Mouse (Mus musculus): Measurements from ENCODE around the gene Sprr2d.

- TF ChIP-seq POLR2A (IDR thresholded peaks at IDR 0.05; ENCODE audit: low read depth, low read length) (no peak), CTCF (conservative IDR thresholded peaks at IDR 0.05; ENCODE audit: insufficient read depth, insufficient read length, low read depth, low read length) (no peak)
Measured at GRCm38 (mm10) chr3:92336278-92336677, 2.7 kb upstream of the Sprr2d start.
